Mouse (Mus musculus): ENCODE measurements around the gene Tnfaip3.

Gene Tnfaip3

GRCm38 (mm10) chr10:19015257-19015862, at the start of gene Tnfaip3:
Gene Tnfaip3 (minus strand): TSS chr10:19015657.
- DNase-seq (ENCODE audit: low spot score in 2 of 2), result peak; percentile 89 to 96

GRCm38 (mm10) chr10:19064651-19065601, 49.5 kb upstream of the Tnfaip3 start:
- DNase-seq (ENCODE audit: low spot score in 2 of 2), result no peak

DNA sequence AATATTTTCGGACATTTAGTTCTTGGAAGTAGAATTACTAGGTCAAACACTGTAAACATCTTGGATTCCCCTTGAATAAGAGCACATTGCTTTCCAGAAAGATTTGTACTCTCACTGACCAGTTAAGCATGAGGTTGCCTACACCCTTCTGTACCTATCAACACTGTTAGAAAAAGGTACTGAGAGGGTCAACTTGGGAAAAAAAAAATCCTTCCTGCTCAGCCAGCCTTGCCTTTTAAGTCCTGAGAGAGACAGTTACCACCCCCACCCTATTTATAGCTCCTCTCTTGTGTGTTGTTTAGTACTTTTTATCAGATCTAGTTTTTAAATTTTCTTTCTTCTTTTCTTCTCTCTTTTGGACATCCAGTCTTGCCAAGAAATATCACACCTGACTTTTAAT, 48.2 kb upstream of the Tnfaip3 start:
- DNase-seq (ENCODE audit: low spot score in 2 of 2), result no peak

DNA sequence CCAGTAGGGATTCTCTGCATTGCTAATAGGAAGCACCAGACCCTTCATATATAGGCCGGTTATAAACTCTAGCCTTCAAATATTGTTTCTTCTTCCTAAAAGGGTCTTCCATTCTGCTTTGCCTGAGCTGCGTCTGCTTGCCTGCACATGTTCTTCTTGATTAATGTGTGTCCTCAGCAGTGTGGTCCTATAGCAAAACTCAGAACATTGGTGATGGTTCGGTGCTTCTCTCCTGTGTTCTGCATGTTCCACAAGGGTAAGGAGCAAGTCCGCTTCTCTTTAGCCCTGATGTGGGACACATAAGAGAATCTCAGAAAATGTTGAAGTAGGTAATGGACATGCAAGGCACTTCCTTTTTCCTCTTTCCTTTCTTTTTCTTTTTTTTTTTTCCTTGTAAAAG, 47.8 kb upstream of the Tnfaip3 start:
- DNase-seq (ENCODE audit: low spot score in 2 of 2), result no peak

- no peak for DNase-seq (ENCODE audit: low spot score in 2 of 2)
Measured at GRCm38 (mm10) chr10:19062098-19062905, 46.8 kb upstream of the Tnfaip3 start.

GRCm38 (mm10) chr10:19061201-19061600, 45.7 kb upstream of the Tnfaip3 start:
- DNase-seq (ENCODE audit: low spot score in 2 of 2), result no peak

- no peak for DNase-seq (ENCODE audit: low spot score in 2 of 2)
Measured at GRCm38 (mm10) chr10:19053524-19053923, 38.1 kb upstream of the Tnfaip3 start.

- no peak for DNase-seq (ENCODE audit: low spot score in 2 of 2)
Measured at GRCm38 (mm10) chr10:19045986-19046385, 30.5 kb upstream of the Tnfaip3 start.

- DNase-seq (ENCODE audit: low spot score in 2 of 2), result no peak
Measured at GRCm38 (mm10) chr10:19044765-19045516, 29.5 kb upstream of the Tnfaip3 start.

- no peak for DNase-seq (ENCODE audit: low spot score in 2 of 2)
Measured at GRCm38 (mm10) chr10:19043529-19044262, 28.2 kb upstream of the Tnfaip3 start.

DNA sequence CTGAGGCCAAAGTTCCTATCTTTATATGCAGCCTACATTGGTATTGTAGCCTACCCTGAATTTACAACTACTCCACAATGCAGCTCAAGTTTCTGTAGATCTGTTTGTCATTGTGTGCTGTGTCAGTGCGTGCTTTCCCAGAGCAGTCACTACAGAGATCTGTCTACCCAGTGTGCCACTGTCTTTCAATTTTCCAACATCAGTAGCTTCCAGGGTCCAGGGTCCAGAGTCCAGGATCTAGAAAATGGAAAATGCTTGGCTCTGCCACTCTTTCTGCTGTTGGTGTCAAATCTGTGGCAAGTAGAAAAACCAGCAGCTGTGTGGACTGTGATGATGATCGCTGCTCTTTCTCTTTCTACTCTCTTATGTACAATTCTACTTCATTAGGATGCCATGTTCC, 24.7 kb upstream of the Tnfaip3 start:
- DNase-seq (ENCODE audit: low spot score in 2 of 2), result no peak

DNA sequence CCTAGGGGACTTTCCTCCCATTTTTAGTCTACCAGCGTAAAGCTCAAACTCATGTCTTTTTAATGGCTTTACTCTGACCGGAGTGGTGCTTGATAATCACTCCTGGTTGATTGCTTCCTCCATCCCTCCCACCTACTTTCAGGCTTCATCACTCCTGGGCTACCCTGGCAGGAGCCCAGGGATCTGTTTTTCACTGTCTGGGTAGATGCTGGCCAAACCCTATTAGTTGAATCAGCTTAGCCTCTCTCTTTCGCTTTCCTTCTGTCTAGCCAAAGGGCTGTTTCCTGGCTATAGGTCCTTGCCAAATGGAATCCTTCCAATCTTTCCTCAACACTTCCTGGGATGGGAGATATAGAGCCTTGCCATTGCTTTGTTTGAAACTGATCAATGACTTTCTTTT, 19.3 kb upstream of the Tnfaip3 start:
- no peak for DNase-seq (ENCODE audit: low spot score in 2 of 2)

- DNase-seq (ENCODE audit: low spot score in 2 of 2), result peak in 1 of 2 experiments; percentile 13
Measured at GRCm38 (mm10) chr10:19033696-19034095, 18.2 kb upstream of the Tnfaip3 start.

DNA sequence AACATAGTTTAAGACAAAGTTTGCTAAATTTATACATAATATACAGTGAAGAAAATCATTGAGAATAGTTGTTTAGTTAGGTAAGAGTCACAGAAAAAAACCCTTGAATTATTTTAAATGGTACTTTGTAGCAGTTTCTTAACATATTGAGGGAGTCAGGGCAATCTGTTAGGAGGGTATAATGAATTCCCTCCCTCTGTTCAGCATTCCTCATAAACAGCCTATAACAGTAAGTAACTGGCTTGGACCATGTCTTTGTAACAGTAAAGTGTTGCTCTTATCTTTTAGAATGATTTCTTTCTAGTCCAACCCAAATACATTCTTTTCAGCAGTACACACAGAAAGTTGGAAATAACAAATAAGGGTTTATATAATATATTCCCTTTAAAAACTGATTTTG, 16.4 kb upstream of the Tnfaip3 start:
- DNase-seq (ENCODE audit: low spot score in 2 of 2), result no peak

DNA sequence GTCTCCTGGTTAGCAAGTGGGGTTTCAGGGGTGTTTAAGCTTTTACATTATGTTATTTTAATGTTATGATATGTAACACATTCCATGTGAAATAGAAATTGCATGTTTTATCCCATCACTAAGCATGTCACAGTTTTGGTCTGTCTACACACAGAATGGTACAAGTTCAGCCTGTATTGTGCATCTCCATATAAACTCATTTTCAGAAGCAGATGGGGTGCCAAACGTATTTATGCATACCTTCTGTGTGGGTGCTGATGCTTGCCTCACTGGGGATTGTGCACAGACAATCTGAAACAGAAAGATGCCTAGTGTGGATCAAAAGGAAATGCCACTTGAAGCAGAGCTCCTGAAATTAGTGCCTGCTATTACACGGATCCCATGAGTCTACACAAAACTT, 15.2 kb upstream of the Tnfaip3 start:
- no peak for DNase-seq (ENCODE audit: low spot score in 2 of 2)

DNA sequence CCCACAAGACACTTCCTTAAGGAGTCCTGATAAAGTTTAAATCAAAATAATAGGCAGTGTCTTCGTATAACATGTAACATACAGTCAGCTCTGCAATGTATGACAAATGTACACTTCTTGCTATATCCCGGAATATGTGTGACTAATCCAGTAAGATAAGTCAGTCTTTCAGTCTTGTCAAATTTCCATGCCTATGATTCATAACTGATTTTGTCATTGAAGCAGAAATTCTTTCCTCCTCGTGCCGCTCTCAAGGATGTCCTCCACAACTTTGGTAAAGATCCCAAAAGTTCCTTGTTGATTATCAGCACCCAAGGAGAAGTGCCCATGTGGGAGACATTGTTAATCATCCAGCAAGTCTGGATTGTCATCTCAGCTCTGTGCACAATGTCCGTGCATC, 11.3 kb upstream of the Tnfaip3 start:
- no peak for DNase-seq (ENCODE audit: low spot score in 2 of 2)

DNA sequence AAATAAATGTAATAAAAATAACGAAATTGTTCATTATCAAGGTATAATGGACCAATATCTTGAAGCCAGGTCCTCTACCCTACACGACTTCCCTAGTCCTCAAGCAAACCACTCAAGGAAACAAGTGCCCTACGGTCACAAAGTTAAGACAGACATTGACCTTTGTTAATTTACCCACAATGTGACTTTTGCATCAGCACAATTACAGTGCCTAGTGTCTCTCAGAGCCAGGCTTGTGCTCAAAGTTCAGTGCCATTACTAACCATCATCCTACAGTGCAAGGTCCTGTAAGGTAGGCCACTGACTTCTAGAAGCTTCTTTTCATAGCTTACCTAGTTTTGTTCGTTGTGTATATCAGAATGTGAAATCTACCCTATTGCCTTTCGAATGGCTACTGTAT, 8.9 kb upstream of the Tnfaip3 start:
- no peak for DNase-seq (ENCODE audit: low spot score in 2 of 2)

DNA sequence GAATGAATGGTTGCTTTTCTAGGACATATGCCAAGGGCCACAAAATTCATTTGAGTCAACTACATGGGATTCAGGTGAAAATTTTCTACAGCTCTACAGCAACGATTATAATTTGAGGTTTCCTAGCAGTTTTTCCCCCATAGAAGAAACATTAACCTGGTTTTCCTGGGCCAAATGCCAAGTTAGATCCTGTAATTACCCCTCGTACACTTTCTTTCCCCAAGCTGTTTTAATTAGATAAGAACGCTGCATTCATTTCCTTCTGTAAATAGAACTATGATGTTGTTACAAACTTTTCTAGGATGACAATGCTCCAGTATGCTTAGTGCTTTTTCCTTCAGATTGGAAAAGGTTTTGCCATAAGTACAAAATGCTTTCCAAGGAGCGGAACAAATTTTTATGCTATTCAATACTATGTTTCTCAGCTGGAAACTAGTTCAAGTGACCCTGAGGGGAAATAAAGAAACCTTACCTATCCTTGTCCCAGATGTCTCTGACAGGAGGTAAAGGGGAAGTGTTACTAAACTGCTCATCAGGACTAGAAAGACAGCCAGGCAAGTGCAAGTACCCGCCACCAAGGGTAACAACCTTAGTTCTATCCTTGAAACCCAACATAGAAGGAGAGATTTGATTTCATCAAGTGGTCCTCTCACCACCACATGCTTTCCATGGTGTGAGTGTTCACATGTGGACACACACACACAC, 8.3 kb upstream of the Tnfaip3 start:
- DNase-seq (ENCODE audit: low spot score in 2 of 2), result no peak

- no peak for DNase-seq (ENCODE audit: low spot score in 2 of 2)
Measured at GRCm38 (mm10) chr10:19022272-19022671, 6.8 kb upstream of the Tnfaip3 start.

GRCm38 (mm10) chr10:19016823-19017471, 1.5 kb upstream of the Tnfaip3 start:
- no peak for DNase-seq (ENCODE audit: low spot score in 2 of 2)

All from frontal cortex, postnatal 14 days (tissue).